Mouse (Mus musculus) adipose tissue, adult 10 weeks (tissue): Measurements from ENCODE around the gene Nit2. TPM values are rescaled to one million over a fixed set of nuclear protein-coding genes. Genes with fewer than 3 reads are reported as not detected.

Source experiments
- polyA plus RNA-seq: library from polyadenylated mRNA; stranded (reverse); fragments of 350-450 nt; fragmentation: Illumina TruSeq; extraction: RNeasy Lipid Tissue Mini Kit (QIAGEN cat#74804); gene quantifications from one replicate; pipeline ENCODE4 v1.2.3, GENCODE M21; 2014; ENCODE audit warnings: low read depth, low replicate concordance

The Nit2 gene
- 30.2 TPM for polyA plus RNA-seq

DNA sequence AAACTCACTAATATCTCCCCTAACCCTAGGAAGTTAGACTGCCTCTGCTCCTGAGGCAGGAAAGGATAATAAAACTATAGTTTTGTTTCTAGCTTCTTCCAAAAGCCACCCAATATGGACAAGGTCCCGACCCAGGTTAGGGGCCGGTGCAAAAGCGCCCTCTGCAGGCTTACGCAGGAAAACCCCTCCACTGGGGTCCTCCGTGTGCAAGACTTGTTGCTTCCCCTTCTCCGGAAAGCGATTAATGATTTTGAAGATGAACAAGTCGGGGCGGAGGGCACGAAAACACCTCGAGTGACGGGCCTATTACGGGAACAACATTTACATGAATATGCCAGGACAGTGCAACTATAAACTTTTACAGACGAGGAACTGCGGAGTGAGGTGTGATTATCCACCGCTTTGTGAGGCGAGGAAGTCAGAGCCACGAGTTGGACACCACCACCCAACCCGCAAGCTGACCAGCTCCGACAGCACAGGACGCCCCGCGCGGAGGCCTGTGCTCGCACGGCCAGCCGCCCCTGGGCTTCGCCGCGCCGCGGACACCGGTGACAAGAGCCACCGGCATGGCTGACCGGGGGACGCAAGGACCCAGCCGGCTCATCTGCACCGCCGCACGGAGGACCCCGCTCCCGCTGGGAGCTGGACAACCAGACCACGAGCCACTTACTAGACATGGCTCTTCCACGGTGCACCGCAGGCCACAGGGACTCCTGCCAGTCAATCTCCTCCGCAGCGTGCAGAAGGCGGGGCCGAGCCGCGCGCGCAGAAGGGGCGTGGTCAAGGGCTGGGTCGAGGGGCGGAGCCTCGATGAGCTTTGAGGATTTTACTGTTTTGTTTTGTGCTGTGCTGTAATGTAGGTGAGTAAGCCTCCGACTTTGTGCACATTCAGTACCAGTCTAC lies at the start of gene Nit2:
Gene Nit2, minus strand, starts transcription at position 731 of the 903 bp plus-strand sequence.

DNA sequence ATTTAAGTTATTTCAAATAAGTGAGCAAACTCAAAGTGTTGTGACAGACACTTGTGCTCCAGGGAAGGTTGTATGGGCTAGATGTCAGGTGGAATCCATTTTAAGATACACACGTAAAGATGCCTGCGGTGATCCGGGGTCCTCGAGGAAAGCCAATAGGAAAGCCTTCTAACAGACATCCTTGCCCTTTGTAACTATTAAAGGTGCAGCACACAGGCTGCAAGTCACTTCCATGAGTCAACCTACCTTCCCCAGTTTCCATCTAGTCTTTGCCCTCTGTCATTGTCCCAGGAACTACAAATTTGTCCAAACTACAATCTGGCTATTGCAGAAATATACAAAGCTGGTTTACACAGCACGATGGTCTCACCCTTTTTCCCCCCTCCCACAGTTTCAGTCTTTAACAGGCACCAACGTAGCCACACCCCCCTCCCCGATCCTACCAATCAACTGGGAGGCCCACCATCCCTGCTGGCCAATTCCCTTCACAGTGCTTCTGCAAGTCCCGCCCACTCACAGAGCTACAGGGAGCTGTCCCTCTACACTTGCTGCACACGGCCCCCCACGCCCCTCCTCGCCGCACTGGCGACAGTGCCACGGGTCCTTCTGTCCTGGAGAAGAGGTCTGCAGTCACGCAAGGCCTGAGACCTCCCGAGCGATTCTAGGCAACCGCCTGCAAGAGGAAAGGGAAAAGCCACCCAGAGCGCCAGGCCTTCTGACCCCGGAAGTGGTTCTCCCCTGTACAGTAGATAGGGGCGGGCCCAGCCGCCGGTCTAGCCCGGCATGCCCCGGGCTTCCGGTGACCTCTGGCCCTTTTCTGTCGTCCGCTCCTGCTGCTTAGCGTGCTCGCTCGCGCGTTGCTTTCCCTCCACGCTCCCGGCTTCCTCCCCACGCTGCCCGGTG lies 46.0 kb downstream of the Nit2 start, which contains the start of gene Tomm70a:
Gene Tomm70a, plus strand, starts transcription at position 791 of the 903 bp plus-strand sequence.

Other genes starting within 250 kb of the Nit2 start
- not detected for gene Lnp1, start 239.3 kb downstream of the Nit2 start, polyA plus RNA-seq
- not detected for gene Tmem45a2, start 96.0 kb downstream of the Nit2 start, polyA plus RNA-seq
- gene Tomm70a, start 45.6 kb downstream of the Nit2 start, polyA plus RNA-seq = 26.2 TPM
- gene Tbc1d23, start 64.2 kb upstream of the Nit2 start, polyA plus RNA-seq = 28.7 TPM
- 0.47 TPM for gene Tmem30c, start 125.5 kb upstream of the Nit2 start, polyA plus RNA-seq
- gene Filip1l, start 185.8 kb upstream of the Nit2 start, polyA plus RNA-seq = 23.1 TPM